Mouse (Mus musculus) hindbrain, embryonic 16.5 days (tissue): Measurements from ENCODE around the gene Cst13. TPM values are rescaled to one million over a fixed set of nuclear protein-coding genes. Genes with fewer than 3 reads are reported as not detected.
A peak's percentile ranks its signal among the peaks of the same experiment; 100 is the strongest.

ENCODE experiments used
- ATAC-seq: fragments of 200-750 bp; cut with Nextera tagmentation; 2 replicates; pipeline ENCODE4 v1.8.0; 2017; ENCODE audit warnings: moderate TSS enrichment, moderate library complexity
- H3K27ac ChIP-seq: fragments of 300-500 bp; sonication (generic); 2 replicates; pipeline ENCODE4 v1.5.1; 2014; ENCODE audit warnings: low read depth, mild to moderate bottlenecking, control low read depth, low read length, moderate library complexity
- H3K27me3 ChIP-seq: fragments of 300-500 bp; sonication (generic); replicated peaks from 2 replicates; pipeline ENCODE4 v1.6.1; 2014; ENCODE audit warnings: low read length; ENCODE audit not compliant: control insufficient read depth, insufficient read depth
- H3K36me3 ChIP-seq: fragments of 300-500 bp; sonication (generic); 2 replicates; pipeline ENCODE4 v1.6.1; 2014; ENCODE audit warnings: mild to moderate bottlenecking, low read length, moderate library complexity, mixed read lengths; ENCODE audit not compliant: control insufficient read depth, insufficient read depth
- H3K4me1 ChIP-seq: fragments of 300-500 bp; sonication (generic); 2 replicates; pipeline ENCODE4 v1.6.1; 2014; ENCODE audit warnings: low read depth, low read length; ENCODE audit not compliant: control insufficient read depth, insufficient read depth
- H3K4me2 ChIP-seq: fragments of 300-500 bp; sonication (generic); 2 replicates; pipeline ENCODE4 v1.6.1; 2014; ENCODE audit warnings: mild to moderate bottlenecking, low read length, control low read depth, moderate library complexity
- H3K4me3 ChIP-seq: fragments of 300-500 bp; sonication (generic); 2 replicates; pipeline ENCODE4 v1.5.1; 2014; ENCODE audit warnings: mild to moderate bottlenecking, low read length, control low read depth, moderate library complexity
- H3K9ac ChIP-seq: fragments of 300-500 bp; sonication (generic); 2 replicates; pipeline ENCODE4 v1.6.1; 2014; ENCODE audit warnings: low read depth, mild to moderate bottlenecking, control low read depth, low read length, moderate library complexity
- H3K9me3 ChIP-seq: fragments of 300-500 bp; sonication (generic); 2 replicates; pipeline ENCODE4 v1.6.1; 2014; ENCODE audit warnings: mild to moderate bottlenecking, low read length, moderate library complexity; ENCODE audit not compliant: control insufficient read depth
- WGBS: fragments of 180-500 bp; shearing (Covaris S2); extraction: QIAGEN DNeasy Blood & Tissue Kit; methylation state at CpG from one replicate; pipeline ENCODE4 v1.1.7; 2014; 5-methylcytosine and 5-hydroxymethylcytosine counted together
- polyA plus RNA-seq: library from polyadenylated mRNA; unstranded; fragments of >200 nt; fragmentation: Nextera tagmentation; extraction: Ambion mirVana; gene quantifications from 2 replicates; pipeline ENCODE4 v1.2.1, GENCODE M21; 2015

Cst13 gene
- polyA plus RNA-seq, 1 experiment from 2014 or later: not detected

DNA sequence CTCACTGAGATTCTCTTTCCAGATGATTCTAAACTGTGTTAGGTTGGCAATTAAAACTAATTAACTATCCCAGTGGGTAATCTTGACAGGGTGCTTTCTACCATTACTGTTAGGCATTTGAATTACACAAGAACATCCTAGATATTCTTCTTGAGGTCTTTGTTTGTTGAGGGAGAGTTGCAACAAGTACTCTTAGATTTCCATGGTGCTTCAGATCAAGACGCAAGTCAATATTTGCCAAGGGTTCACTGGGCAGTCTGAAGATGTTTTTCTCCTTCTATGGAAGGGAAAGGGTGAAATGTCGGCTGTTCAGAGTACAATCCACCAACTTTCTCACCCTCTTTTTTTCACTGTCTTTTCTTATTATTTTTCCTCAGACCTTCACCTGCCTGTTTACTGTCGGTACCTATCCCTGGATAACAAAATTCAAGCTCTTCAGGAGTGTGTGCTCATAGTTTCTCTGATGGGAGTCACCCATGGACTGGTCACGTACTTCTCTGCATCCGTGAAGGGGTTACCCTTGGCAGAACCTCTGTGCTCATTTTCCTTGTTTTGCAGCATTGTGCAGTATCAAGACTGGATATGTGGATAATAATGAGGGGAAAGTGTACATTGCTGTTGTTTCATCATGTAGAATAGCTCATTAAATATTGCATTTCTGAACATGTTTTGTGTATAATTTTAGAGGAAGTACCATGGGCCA lies 18.3 kb downstream of the Cst13 start:
- Histone ChIP-seq H3K27me3 (no peaks in the 10 kb centered on the region), H3K27ac (no peak overlapping the region), H3K4me2 (no peak overlapping the region), H3K4me1 (no peaks in the 10 kb centered on the region), H3K9ac (no peak overlapping the region), H3K36me3 (no peaks in the 10 kb centered on the region), H3K9me3 (no peaks in the 10 kb centered on the region), H3K4me3 (no peak overlapping the region)
- WGBS: 88% methylated on average over 5 of the region's 5 CpGs
- ATAC-seq: no peak

DNA sequence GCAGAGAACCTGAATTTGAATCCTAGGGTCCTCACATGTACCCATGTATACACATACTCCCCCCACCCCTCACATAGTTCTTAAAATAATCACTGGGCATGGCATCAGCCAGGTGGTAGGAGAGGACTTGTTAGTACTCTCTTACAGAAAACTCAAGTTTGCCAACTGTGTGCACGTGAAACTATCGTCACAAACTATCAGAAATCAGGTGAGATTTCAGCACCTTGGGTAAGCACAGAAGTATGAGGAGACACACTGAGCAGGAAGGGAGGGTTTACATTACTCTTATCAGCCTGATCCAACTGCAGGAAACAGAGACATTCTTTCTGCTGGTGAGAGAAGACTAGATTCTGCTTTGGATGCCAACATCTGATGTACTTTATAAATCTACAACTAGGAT lies 19.3 kb downstream of the Cst13 start:
- Histone ChIP-seq H3K4me3 (no peak overlapping the region), H3K27ac (no peak overlapping the region), H3K4me1 (no peaks in the 10 kb centered on the region), H3K9me3 (no peaks in the 10 kb centered on the region), H3K36me3 (no peaks in the 10 kb centered on the region), H3K27me3 (no peaks in the 10 kb centered on the region), H3K9ac (no peak overlapping the region), H3K4me2 (no peak overlapping the region)
- no peak for ATAC-seq
- 91% methylated on average over 2 of the region's 2 CpGs for WGBS

DNA sequence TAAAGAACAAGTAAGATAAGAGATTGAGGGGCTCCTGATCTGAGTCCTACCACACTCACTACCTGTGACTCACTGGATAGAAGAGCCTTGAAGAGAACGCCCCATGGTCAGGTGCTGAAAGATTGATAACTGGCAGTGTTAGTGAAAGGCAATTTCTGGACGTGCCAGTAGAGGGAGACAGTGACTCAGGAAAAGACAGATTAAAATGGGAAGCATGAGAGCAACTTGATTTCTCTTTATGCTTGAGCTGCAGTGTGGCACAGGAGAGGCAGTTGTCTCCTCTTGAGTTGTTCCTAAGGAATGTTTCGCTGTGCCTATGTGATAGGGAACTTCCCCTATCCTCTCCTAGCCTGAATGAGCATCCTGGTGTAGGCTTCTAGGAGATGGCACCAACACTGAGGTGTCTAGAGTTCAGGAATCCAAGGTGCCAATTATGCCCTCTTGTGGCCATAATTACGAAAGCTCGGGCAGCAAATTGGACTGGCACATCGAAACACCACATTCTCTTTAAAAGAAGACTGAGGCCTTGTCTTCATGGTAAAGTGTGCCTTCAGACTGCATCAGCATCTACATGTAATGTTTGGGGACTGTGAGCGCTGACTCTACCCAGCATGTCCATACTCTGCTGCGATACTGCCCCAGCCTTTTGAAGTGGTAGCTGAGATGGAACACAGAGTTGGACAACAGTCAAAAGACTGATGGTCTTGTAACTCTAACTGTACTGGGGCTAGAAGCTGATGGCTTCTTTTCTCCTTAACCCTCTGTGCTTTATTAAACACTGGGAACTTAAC lies 31.4 kb downstream of the Cst13 start:
- Histone ChIP-seq H3K9ac (no peak overlapping the region), H3K9me3 (no peaks in the 10 kb centered on the region), H3K27me3 (no peaks in the 10 kb centered on the region), H3K4me1 (no peaks in the 10 kb centered on the region), H3K27ac (no peak overlapping the region), H3K36me3 (no peaks in the 10 kb centered on the region), H3K4me2 (no peak overlapping the region; the same call in 1 of the 2 replicates), H3K4me3 (no peak overlapping the region)
- peak; percentile 85 for ATAC-seq
- 48% methylated on average over 8 of the region's 8 CpGs for WGBS

DNA sequence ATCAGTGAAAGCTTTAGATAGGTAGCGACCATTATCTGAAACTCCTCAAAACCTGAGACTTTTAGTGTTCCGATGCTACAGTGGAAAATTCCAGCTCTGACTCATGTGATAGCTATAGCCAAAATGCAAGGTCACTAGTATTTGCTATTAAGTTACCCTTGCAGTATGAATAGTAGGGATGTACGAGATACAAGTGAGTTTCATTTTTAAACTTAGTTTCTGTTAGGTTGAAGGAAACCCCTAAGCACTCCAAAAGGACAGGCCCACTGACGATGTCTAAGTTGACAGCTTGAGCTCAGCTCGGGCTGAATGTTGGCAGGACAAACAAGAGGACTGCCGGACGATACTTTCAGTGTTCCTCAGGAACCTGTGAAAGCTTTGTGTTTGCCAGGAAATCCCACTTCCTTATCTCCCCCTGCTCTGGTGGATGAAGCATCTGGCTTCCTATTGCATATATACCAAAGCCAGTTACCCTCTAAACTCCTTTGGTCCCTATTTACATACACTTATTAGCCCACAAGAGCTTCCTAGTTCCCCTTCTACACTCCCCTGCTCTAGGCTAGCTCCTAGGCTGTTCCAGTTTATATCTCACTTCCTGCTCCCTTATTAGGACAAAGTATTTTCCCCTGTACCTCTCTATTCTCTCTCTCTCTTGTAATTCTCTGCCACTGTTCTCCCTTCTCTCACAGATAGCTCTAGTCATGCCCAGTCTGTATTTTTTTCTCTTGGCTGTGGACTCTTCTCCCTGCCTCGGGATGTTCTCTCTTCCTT lies 36.9 kb downstream of the Cst13 start:
- WGBS: 78% methylated on average over 8 of the region's 8 CpGs
- H3K4me1 ChIP-seq: no peaks in the 10 kb centered on the region
- no peak for ATAC-seq
- no peak overlapping the region for H3K27ac ChIP-seq
- H3K4me2 ChIP-seq: no peak overlapping the region
- H3K9ac ChIP-seq: no peak overlapping the region
- no peaks in the 10 kb centered on the region for H3K27me3 ChIP-seq
- no peak overlapping the region for H3K4me3 ChIP-seq
- no peaks in the 10 kb centered on the region for H3K36me3 ChIP-seq
- no peaks in the 10 kb centered on the region for H3K9me3 ChIP-seq

DNA sequence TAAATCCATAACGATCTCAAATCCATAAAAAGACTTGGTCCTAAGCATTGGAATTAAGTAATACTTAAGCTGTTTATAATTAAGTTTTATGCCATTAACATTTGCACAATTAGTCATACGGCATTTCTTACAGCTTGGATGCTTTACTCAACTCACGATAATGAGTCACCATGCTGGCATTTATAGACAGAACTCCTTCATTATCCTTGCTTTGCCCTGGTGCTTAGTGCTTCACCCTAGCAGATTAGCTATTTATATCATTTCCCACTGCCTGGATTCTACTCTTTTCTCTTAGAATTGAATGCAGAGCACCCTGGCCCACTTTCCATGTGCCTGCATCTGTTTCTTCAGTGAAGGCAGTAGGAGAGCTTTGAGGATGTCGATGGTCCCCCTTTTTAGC lies 37.6 kb downstream of the Cst13 start:
- Histone ChIP-seq H3K27me3 (no peaks in the 10 kb centered on the region), H3K9ac (no peak overlapping the region), H3K9me3 (no peaks in the 10 kb centered on the region), H3K4me2 (no peak overlapping the region), H3K36me3 (no peaks in the 10 kb centered on the region), H3K27ac (no peak overlapping the region), H3K4me1 (no peaks in the 10 kb centered on the region), H3K4me3 (no peak overlapping the region)
- ATAC-seq: no peak
- WGBS: 77% methylated on average over 4 of the region's 4 CpGs

DNA sequence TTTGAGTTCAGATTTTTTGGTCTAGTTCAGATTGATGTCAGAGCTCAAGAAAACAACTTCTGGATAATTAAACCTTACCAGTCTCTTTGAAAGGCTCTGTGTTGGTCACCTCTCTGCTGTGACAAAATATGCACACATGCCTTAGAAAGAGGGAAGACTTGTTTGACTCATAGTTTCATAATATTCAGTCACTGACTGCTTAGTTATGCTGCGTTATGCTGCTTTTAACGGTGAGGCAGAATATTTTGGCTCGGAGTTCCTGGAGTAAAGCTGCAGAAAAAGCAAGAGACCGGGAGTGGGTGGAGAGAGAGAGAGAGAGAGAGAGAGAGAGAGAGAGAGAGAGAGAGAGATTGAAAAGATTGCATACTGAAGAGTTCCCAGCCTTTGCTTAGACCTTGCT lies 41.1 kb downstream of the Cst13 start:
- H3K9ac ChIP-seq: no peak overlapping the region
- no peak overlapping the region for H3K4me2 ChIP-seq
- H3K27me3 ChIP-seq: no peaks in the 10 kb centered on the region
- no peaks in the 10 kb centered on the region for H3K9me3 ChIP-seq
- ATAC-seq: no peak
- no peak overlapping the region for H3K27ac ChIP-seq
- H3K4me3 ChIP-seq: no peak overlapping the region
- 85% methylated on average over 4 of the region's 4 CpGs for WGBS
- H3K4me1 ChIP-seq: no peaks in the 10 kb centered on the region
- no peaks in the 10 kb centered on the region for H3K36me3 ChIP-seq

DNA sequence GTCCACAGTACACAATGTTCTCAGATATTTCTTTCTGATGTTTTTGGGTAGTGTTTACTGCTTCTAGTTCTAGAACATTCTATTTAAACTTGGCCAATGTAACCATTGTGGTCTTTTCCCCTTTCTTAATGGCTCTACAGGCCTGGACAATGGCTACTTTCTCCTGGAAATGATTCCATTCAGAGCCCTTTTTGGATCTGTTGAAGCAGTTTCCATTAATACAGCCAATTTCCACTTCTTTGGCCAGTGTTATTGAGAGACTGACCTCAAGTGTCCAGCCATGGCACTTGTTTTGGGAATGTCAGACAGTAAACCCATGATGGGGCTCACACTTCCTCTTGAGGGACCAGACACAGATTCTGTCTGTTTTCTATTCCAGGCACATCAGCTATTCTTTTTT lies 41.8 kb downstream of the Cst13 start:
- Histone ChIP-seq H3K4me3 (no peak overlapping the region), H3K36me3 (no peaks in the 10 kb centered on the region), H3K9me3 (no peaks in the 10 kb centered on the region), H3K9ac (no peak overlapping the region), H3K27ac (no peak overlapping the region), H3K4me2 (no peak overlapping the region), H3K27me3 (no peaks in the 10 kb centered on the region), H3K4me1 (no peaks in the 10 kb centered on the region)
- ATAC-seq: no peak

DNA sequence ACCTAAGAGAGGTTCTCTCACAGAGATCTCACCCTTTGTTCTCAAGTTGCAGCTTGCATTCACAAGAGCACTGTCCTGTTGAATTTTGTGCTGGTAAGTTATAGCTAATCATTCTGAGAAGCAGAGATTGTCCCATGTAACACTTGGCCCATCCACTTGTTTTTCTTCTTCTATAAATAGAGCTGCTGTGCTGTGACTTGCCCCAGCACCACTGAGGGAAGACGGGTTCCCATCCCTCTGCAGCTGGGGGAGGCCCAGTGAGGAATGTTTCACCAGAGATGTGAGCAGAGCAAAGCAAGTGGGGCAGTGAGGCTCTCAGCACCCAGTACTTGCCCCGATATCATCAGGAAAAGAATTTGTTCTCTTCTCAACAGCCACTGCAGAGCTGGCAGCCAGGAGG lies 45.1 kb downstream of the Cst13 start, which contains the start of gene 9230104L09Rik:
TSS of gene 9230104L09Rik (minus strand) at position 73 of the 400 bp plus-strand sequence.
- Histone ChIP-seq H3K9ac (no peak within 1 kb of the TSS), H3K4me3 (no peak within 1 kb of the TSS), H3K27me3 (no peaks in the 10 kb centered on the region), H3K36me3 (no peaks in the 10 kb centered on the region), H3K27ac (no peak within 1 kb of the TSS), H3K4me1 (no peaks in the 10 kb centered on the region), H3K9me3 (no peaks in the 10 kb centered on the region), H3K4me2 (no peak within 1 kb of the TSS)
- no peak for ATAC-seq
- WGBS: 74% methylated on average over 2 of the region's 2 CpGs

DNA sequence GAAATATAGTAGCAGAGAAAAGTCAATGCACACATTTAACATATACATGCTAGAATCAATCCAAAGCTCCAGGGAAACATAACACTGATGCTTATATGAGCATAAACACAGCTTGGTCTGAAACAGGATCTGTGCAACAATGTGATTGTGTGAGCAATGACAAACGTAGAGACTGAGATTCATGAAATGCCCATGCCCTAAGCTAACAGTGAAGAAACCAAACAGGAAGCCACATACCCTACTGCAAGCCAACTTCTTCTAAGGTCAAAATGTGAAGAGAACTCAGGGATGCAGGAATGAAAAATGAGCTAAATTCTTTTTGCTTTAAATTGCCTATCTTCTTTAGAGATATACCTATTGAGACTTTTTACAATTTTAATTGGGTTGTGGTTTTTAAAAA lies 49.1 kb downstream of the Cst13 start:
- no peak overlapping the region for H3K4me2 ChIP-seq
- H3K9me3 ChIP-seq: no peaks in the 10 kb centered on the region
- H3K4me1 ChIP-seq: peaks cover 16% of the 10 kb centered on the region
- no peak overlapping the region for H3K9ac ChIP-seq
- H3K27me3 ChIP-seq: no peaks in the 10 kb centered on the region
- ATAC-seq: no peak
- no peak overlapping the region for H3K27ac ChIP-seq
- H3K4me3 ChIP-seq: no peak overlapping the region
- WGBS: 78% methylated on average over 1 of the region's 1 CpGs
- H3K36me3 ChIP-seq: peaks cover 12% of the 10 kb centered on the region
